Mouse (Mus musculus) midbrain, embryonic 15.5 days (tissue): ENCODE data around the gene Ccdc13. TPM values are rescaled to one million over a fixed set of nuclear protein-coding genes. Genes with fewer than 3 reads are reported as not detected.

Experiments used
- ATAC-seq: fragments of 200-750 bp; cut with Nextera tagmentation; replicated peaks from 2 replicates; pipeline ENCODE4 v1.8.0; 2017; ENCODE audit warnings: moderate TSS enrichment
- H3K27ac ChIP-seq: fragments of 300-500 bp; sonication (generic); 2 replicates; pipeline ENCODE4 v1.5.1; 2015; ENCODE audit warnings: mild to moderate bottlenecking, inconsistent platforms
- H3K27me3 ChIP-seq: fragments of 300-500 bp; sonication (generic); replicated peaks from 2 replicates; pipeline ENCODE4 v1.6.1; 2015; ENCODE audit warnings: inconsistent platforms
- H3K36me3 ChIP-seq: fragments of 300-500 bp; sonication (generic); replicated peaks from 2 replicates; pipeline ENCODE4 v1.6.1; 2015; ENCODE audit warnings: inconsistent platforms
- H3K4me1 ChIP-seq: fragments of 300-500 bp; sonication (generic); 2 replicates; pipeline ENCODE4 v1.6.1; 2015; ENCODE audit warnings: inconsistent platforms
- H3K4me2 ChIP-seq: fragments of 300-500 bp; sonication (generic); 2 replicates; pipeline ENCODE4 v1.6.1; 2015; ENCODE audit warnings: inconsistent platforms, mild to moderate bottlenecking, moderate library complexity
- H3K4me3 ChIP-seq: fragments of 300-500 bp; sonication (generic); 2 replicates; pipeline ENCODE4 v1.5.1; 2015; ENCODE audit warnings: mild to moderate bottlenecking, inconsistent platforms
- H3K9ac ChIP-seq: fragments of 300-500 bp; sonication (generic); 2 replicates; pipeline ENCODE4 v1.6.1; 2015; ENCODE audit warnings: mild to moderate bottlenecking, inconsistent platforms
- H3K9me3 ChIP-seq: fragments of 300-500 bp; sonication (generic); 2 replicates; pipeline ENCODE4 v1.6.1; 2016; ENCODE audit warnings: inconsistent platforms
- WGBS: fragments of 180-500 bp; shearing (Covaris S2); methylation state at CpG from one replicate; pipeline ENCODE4 v1.1.7; 2015; ENCODE audit warnings: mixed read lengths; 5-methylcytosine and 5-hydroxymethylcytosine counted together
- polyA plus RNA-seq: library from polyadenylated mRNA; unstranded; fragments of >200 nt; fragmentation: Nextera tagmentation; extraction: Ambion mirVana; gene quantifications from 2 replicates; pipeline ENCODE4 v1.2.1, GENCODE M21; 2015

Gene Ccdc13
- polyA plus RNA-seq, 1 experiment from 2014 or later, result 4.2 TPM

DNA sequence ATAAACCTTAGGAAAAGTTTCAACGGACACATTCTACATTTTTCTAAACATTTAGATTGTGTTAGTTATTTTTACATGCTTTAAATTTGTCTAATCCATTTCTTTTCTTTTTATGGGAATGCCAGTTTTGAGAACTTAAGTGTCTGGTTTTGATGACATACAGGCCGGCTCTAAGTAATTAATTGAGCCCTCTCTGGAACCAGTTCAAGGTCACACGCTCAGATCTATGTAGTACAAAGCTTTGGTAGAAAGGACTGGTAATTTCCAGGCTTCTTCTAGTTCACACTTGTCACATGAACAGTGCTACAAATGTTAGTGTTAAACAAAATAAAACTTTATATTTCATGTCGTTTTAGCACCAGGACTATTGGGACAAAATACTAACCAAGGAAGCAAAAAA lies 25.6 kb upstream of the Ccdc13 start:
- WGBS, result 72% methylated on average over 4 of the region's 4 CpGs
- H3K4me3 ChIP-seq, result no peak overlapping the region
- H3K27ac ChIP-seq, result no peak overlapping the region
- ATAC-seq, result no peak
- no peaks in the 10 kb centered on the region for H3K4me1 ChIP-seq
- no peaks in the 10 kb centered on the region for H3K9me3 ChIP-seq
- no peaks in the 10 kb centered on the region for H3K27me3 ChIP-seq
- H3K9ac ChIP-seq, result no peak overlapping the region
- H3K4me2 ChIP-seq, result no peak overlapping the region
- H3K36me3 ChIP-seq, result no peaks in the 10 kb centered on the region

DNA sequence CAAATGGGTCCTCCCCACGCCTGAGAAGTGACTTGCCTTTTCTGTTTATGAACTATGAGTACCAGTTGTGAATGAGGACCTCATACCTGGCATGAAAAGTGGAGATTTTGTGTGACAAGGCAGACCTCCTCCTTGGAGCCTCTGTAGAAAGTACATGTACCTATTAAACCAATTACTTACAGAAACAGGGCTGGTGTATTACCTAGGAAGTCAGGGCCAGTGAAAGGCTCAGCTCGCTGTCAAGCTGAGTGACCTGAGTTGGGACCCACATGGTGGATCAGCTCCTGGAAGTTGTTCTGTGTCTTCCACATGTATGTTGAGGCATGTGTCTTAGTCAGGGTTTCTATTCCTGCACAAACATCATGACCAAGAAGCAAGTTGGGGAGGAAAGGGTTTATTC lies 21.7 kb upstream of the Ccdc13 start:
- peaks cover 13% of the 10 kb centered on the region for H3K4me1 ChIP-seq
- no peaks in the 10 kb centered on the region for H3K27me3 ChIP-seq
- H3K9ac ChIP-seq, result no peak overlapping the region
- no peak overlapping the region for H3K4me3 ChIP-seq
- H3K9me3 ChIP-seq, result no peaks in the 10 kb centered on the region
- ATAC-seq, result no peak
- H3K4me2 ChIP-seq, result no peak overlapping the region
- H3K27ac ChIP-seq, result no peak overlapping the region
- no peaks in the 10 kb centered on the region for H3K36me3 ChIP-seq
- whole genome bisulfite sequencing, result 83% methylated on average over 2 of the region's 2 CpGs

DNA sequence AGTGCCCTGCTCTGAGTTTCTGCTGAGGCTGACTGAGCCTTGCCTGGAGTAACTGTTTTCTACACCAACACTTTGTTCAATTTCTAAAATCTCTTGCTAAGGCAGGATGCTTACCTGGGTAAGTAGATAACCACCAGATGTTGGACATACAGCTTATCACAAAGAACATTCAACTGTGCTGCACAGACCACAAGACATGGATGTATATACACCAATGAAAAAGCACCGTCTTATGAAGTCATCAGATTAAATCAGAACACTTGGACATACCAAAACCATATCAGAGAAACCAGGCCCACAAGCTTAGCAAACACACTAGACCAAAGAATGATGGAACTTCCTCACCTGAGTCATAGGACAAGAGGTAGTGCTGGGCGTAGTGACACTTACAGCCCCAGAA lies 20.1 kb upstream of the Ccdc13 start:
- H3K4me3 ChIP-seq, result no peak overlapping the region
- no peak overlapping the region for H3K4me2 ChIP-seq
- 96% methylated on average over 2 of the region's 2 CpGs for WGBS
- peaks cover 19% of the 10 kb centered on the region for H3K4me1 ChIP-seq
- no peaks in the 10 kb centered on the region for H3K9me3 ChIP-seq
- no peak overlapping the region for H3K9ac ChIP-seq
- no peak overlapping the region for H3K27ac ChIP-seq
- no peaks in the 10 kb centered on the region for H3K27me3 ChIP-seq
- no peak for ATAC-seq
- H3K36me3 ChIP-seq, result no peaks in the 10 kb centered on the region

DNA sequence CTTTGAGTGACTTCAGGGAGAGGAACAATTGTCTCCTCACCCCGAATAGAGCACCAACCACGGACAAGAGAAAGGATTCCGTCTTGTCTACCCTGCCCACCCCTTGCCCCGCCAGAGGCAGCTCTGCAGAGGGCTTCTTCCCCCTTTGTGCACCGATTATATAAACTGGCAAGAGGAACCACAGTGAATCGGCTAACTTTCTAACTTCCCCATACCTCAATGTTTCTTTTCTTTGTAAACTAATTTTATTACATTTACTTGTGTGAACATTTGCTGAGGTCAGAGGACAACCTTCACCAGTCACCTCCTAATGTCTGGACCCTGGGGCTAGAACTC lies 18.9 kb upstream of the Ccdc13 start, which contains the start of gene Higd1a:
Gene Higd1a (minus strand): TSS at position 210 of the 336 bp plus-strand sequence.
- H3K9ac ChIP-seq, result peak within 1 kb of the TSS; percentile 93

DNA sequence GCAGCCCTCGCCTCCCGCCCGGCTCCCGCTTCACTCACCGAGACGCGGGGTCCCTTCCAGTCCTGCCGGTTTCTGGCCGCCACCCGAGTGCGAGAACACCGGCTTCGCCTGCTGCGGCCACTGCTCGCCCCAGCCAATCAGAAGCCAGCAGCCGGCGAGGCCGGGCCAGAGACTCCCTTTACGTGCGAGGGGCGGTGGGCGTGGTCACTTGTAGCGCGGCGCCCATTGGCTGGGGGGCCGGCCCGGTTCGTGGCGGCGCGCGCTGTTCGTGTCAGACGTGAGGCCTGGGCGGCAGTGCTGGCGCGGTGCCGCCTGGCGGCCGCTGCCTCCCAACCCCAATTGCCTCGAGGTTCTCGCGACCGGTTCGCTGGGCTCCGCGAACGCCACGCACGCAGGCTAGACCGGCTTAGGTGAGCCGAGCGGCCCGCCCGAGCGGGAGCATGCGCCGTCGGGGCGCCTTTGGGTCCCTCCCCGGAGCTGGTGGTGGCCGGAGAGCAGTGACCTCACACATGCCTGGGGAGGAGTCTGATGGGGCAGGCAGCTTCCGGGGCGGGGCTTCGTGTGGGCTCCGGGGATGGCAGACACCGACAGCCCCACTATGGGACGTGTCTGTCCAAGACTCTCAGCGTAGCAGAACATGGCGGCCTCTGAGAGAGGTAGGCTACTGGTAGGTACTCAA lies 18.4 kb upstream of the Ccdc13 start:
- Histone ChIP-seq H3K4me2 (peak overlapping the region; percentile 91), H3K27me3 (no peaks in the 10 kb centered on the region), H3K9ac (peak overlapping the region; percentile 93), H3K27ac (peak overlapping the region; percentile 97), H3K4me3 (peak overlapping the region; percentile 88), H3K36me3 (no peaks in the 10 kb centered on the region), H3K9me3 (no peaks in the 10 kb centered on the region), H3K4me1 (peaks cover 19% of the 10 kb centered on the region)
- ATAC-seq, result peak; percentile 99
- WGBS, result under 1% methylated on average over 69 of the region's 70 CpGs

More for the DNA sequence above, 18.9 kb upstream of the Ccdc13 start, which contains the start of gene Higd1a:
- WGBS, result 11% methylated on average over 6 of the region's 6 CpGs
- no peaks in the 10 kb centered on the region for H3K36me3 ChIP-seq
- peak within 1 kb of the TSS; percentile 88 for H3K4me3 ChIP-seq
- peak within 1 kb of the TSS; percentile 97 for H3K27ac ChIP-seq
- no peaks in the 10 kb centered on the region for H3K9me3 ChIP-seq
- ATAC-seq, result no peak
- no peaks in the 10 kb centered on the region for H3K27me3 ChIP-seq
- H3K4me1 ChIP-seq, result peaks cover 19% of the 10 kb centered on the region
- peak within 1 kb of the TSS; percentile 91 for H3K4me2 ChIP-seq

DNA sequence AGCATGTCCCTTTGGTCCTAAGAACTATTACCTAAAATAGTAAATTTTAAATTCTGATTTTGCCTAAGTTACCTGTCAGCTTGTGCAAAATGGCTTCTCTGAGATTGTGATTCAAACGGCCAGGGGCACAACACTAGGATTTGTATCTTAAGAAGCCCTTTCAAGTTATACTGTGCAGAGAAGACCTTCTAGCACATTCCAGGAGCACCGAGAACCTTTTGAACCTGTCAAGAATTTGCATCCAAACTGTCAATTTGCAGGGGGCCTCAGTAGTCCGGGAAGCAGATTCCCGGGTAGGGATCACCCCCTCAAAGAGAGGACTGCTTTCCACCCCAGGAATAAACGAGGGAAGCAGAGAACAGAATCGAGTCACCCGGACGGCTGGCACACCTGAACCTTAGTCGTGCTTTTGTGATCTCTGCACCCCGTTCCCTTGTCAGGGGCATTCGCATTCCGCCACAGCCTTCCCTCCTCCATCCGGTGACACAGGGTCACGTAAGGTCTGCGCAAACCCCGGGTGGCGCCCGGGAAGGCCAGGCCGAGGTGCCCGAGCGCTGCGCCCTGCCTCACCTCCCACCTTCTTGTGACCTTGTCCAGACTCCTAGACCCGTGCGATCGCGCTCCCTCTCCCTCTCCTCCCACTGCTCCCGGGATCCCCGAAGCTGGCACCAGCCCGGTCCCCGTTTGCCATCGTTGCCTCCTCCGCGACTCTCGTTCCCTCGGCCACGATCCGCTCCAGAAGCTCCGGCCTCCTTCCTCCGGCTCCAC lies 17.6 kb upstream of the Ccdc13 start:
- Histone ChIP-seq H3K9me3 (no peaks in the 10 kb centered on the region), H3K9ac (peak overlapping the region; percentile 93), H3K4me1 (peaks cover 19% of the 10 kb centered on the region), H3K4me2 (peak overlapping the region; percentile 91), H3K4me3 (peak overlapping the region; percentile 88), H3K27ac (peak overlapping the region; percentile 97), H3K27me3 (no peaks in the 10 kb centered on the region), H3K36me3 (no peaks in the 10 kb centered on the region; the same call in 1 of the 2 replicates)
- no peak; the same call in 1 of the 2 replicates for ATAC-seq
- WGBS, result 2% methylated on average over 39 of the region's 39 CpGs

DNA sequence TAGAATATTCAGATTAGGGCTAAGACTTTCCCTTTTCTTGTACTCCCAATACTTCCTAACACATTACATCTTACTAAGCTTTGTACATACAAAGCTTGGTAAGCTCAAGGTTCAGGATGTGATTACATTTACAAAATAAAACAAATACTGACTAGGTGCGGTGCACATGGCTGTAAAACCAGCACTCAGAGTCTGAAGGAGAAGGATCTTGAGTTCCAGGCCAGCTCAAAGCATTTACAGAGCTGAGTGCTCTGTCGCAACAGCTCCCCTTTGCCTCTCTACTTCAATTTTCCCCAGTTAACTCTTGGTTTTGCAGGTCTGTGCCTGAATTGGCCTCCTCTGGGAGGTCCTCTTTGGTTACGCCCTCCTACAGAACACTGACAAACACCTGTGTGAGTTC lies 15.0 kb upstream of the Ccdc13 start:
- Histone ChIP-seq H3K27me3 (no peaks in the 10 kb centered on the region), H3K36me3 (peaks cover 4% of the 10 kb centered on the region; the same call in 1 of the 2 replicates), H3K4me2 (no peak overlapping the region), H3K4me1 (peaks cover 19% of the 10 kb centered on the region), H3K4me3 (no peak overlapping the region), H3K9ac (no peak overlapping the region), H3K27ac (no peak overlapping the region), H3K9me3 (no peaks in the 10 kb centered on the region)
- ATAC-seq, result no peak
- WGBS, result 97% methylated on average over 3 of the region's 3 CpGs

DNA sequence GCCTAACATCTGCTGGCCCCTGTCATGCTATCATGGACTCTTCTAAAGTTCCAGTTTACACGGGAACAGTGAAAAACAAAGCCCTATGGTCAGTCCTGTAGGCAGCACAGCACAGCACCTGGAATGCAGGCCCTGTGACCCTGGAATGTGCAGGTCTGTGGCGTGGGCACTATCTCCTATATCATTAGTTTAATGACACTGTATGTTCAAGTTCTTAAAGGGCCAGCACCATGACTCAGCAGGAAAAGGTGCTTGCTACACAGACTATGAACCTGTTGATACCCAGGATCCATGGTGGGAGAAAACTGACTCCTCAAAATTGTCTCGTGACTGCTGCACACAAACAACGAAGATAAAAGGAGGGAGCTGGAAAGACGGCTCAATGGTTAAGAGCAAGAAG lies 8.6 kb upstream of the Ccdc13 start:
- no peak for ATAC-seq
- H3K4me2 ChIP-seq, result no peak overlapping the region
- H3K4me3 ChIP-seq, result no peak overlapping the region
- H3K36me3 ChIP-seq, result peaks cover 9% of the 10 kb centered on the region; the same call in 1 of the 2 replicates
- no peaks in the 10 kb centered on the region for H3K4me1 ChIP-seq
- no peaks in the 10 kb centered on the region for H3K9me3 ChIP-seq
- 86% methylated on average over 5 of the region's 5 CpGs for WGBS
- no peak overlapping the region for H3K9ac ChIP-seq
- H3K27me3 ChIP-seq, result no peaks in the 10 kb centered on the region
- no peak overlapping the region for H3K27ac ChIP-seq

DNA sequence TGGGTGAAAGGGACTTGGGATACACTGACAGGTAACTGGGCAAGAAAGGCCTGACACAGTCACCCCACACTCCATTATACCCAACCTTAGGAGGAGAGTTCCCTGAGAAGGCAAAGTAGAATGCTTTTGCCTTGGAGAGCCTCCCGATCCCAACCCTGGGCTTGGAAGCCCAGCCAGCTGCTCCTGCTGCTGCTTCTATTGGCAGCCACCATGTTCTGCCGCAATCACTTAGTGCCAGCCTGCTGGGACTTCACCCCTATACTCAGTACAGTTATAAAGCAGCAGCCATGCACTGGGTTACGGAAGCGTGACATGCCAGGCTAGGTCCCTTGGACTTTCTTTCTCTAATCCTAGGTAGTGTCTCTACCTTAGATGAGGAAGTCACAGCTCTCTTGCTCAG lies 7.9 kb upstream of the Ccdc13 start:
- no peak for ATAC-seq
- Histone ChIP-seq H3K9me3 (no peaks in the 10 kb centered on the region), H3K27me3 (no peaks in the 10 kb centered on the region), H3K4me2 (no peak overlapping the region), H3K27ac (no peak overlapping the region), H3K36me3 (peaks cover 9% of the 10 kb centered on the region; the same call in 1 of the 2 replicates), H3K9ac (no peak overlapping the region), H3K4me3 (no peak overlapping the region), H3K4me1 (no peaks in the 10 kb centered on the region)
- 92% methylated on average over 4 of the region's 4 CpGs for WGBS

DNA sequence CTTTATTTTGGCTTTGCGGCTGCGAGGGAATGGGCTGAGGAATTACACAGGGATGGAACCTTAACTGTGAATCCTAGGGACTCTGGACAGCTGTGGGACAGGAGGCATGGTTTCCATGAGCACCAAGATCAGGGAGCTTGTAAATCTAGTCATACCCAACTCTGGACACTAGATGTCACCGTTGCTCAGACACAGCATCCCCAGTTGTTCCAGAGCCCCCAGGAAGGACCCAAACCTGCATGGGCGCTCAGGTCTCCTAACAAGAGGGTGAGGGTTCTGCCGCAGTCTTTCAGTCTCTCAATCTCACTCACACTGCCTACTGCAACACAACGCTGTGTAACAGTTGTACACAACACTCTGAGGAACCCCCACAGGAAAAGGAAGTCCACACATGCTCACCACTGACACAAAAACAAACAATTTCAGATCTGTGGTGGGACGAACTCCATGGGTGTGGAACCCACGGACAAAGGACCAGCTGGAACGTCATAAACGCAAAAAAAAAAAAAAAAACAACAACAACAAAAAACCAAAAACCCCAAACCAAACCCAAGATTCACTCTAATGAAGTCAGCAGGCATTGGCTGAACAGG lies 7.4 kb upstream of the Ccdc13 start:
- peak; percentile 63; the same call in 1 of the 2 replicates for ATAC-seq
- WGBS, result 55% methylated on average over 10 of the region's 10 CpGs
- H3K36me3 ChIP-seq, result peaks cover 9% of the 10 kb centered on the region; the same call in 1 of the 2 replicates
- no peak overlapping the region for H3K4me2 ChIP-seq
- H3K27me3 ChIP-seq, result no peaks in the 10 kb centered on the region
- no peak overlapping the region for H3K4me3 ChIP-seq
- H3K9ac ChIP-seq, result no peak overlapping the region
- H3K27ac ChIP-seq, result no peak overlapping the region
- H3K9me3 ChIP-seq, result no peaks in the 10 kb centered on the region
- H3K4me1 ChIP-seq, result no peaks in the 10 kb centered on the region

DNA sequence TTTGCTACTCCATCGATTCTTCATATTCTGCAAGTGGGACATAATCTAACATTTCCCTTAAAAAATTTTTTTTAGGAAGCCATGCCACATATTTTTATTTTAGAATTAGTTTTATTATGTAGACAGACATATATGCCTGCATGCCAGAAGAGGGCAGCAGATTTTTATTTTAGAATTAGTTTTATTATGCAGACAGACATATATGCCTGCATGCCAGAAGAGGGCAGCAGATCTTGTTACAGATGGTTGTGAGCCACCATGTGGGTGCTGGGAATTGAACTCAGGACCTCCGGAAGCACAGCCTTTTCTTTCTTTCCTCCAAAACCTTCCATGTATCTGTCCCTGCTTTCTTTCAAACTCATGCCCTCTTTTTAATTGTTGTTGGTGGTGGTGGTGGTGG lies 3.7 kb upstream of the Ccdc13 start:
- WGBS, result 93% methylated on average over 2 of the region's 2 CpGs
- no peaks in the 10 kb centered on the region for H3K27me3 ChIP-seq
- no peak for ATAC-seq
- H3K4me1 ChIP-seq, result peaks cover 7% of the 10 kb centered on the region
- no peaks in the 10 kb centered on the region for H3K36me3 ChIP-seq
- H3K27ac ChIP-seq, result no peak overlapping the region
- H3K4me3 ChIP-seq, result no peak overlapping the region
- H3K9me3 ChIP-seq, result no peaks in the 10 kb centered on the region
- no peak overlapping the region for H3K9ac ChIP-seq
- H3K4me2 ChIP-seq, result no peak overlapping the region

DNA sequence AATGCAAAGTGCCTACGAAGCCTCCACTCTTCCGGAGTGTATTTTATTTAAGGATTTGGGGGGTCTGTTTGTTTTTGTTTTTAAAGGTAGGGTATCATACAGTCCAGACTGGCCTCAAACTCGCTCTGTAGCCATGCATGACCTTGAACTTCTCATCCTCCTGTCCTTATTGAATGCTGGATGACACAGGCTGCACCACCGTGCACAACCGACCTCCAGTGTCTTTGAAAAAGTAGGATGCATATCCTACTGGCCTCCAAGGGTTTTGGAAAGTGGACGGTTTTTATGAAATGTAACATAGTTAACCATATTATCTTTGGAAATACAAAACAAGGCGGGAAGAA lies 333 bp upstream of the Ccdc13 start:
- H3K4me3 ChIP-seq, result peak overlapping the region; percentile 52

More for the DNA sequence above, 333 bp upstream of the Ccdc13 start:
- 34% methylated on average over 7 of the region's 7 CpGs for WGBS
- H3K27me3 ChIP-seq, result no peaks in the 10 kb centered on the region
- H3K27ac ChIP-seq, result no peak overlapping the region
- H3K9ac ChIP-seq, result peak overlapping the region; percentile 50
- peaks cover 7% of the 10 kb centered on the region for H3K4me1 ChIP-seq
- H3K9me3 ChIP-seq, result no peaks in the 10 kb centered on the region
- ATAC-seq, result peak; percentile 70
- peak overlapping the region; percentile 65 for H3K4me2 ChIP-seq
- H3K36me3 ChIP-seq, result no peaks in the 10 kb centered on the region
